Mouse (Mus musculus) v-Abl transformed pro-B cells (cell line): Measurements from ENCODE around the gene Lrtm2.

Experiments used
- in situ Hi-C, 2 experiments: fragments of 400-800 bp; cut with MboI; formaldehyde crosslinking; loops; one replicate each; pipeline ENCODE4 v1.15.1; 2025; ENCODE audit not compliant: unreplicated experiment in 2 of 2

Gene Lrtm2

GRCm38 (mm10) chr6:119312381-119312780 lies 18.2 kb downstream of the Lrtm2 start:
- in situ Hi-C loops = no loop called here

GRCm38 (mm10) chr6:119310176-119310575 lies 20.4 kb downstream of the Lrtm2 start:
- in situ Hi-C loops = no loop called here

- in situ Hi-C loops = no loop called here
These were observed 22.6 kb downstream of the Lrtm2 start for GRCm38 (mm10) chr6:119307867-119308413.

DNA sequence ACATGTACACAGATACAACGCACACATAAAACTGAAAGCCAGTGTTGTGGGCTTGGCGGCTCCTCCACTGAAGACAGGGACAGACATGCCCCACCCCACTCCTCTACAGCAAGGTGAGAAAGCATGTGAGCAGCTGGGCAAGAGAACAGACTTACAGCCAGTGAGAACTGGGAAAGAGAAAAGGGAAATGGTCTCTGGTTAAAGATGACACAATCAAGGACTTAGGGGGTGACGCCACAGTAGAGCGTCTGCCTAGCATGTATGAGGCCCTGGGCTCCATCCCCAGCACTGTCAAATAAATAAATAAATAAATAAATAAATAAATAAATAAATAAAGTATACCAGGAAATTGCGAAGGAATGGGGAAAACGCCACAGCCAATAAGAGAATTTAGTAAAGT lies 27.2 kb downstream of the Lrtm2 start:
- in situ Hi-C loops = no loop called here

GRCm38 (mm10) chr6:119301310-119301709 lies 29.3 kb downstream of the Lrtm2 start:
- in situ Hi-C loops = no loop called here

- in situ Hi-C loops = no loop called here
These were observed 49.8 kb downstream of the Lrtm2 start for GRCm38 (mm10) chr6:119280761-119281160.

DNA sequence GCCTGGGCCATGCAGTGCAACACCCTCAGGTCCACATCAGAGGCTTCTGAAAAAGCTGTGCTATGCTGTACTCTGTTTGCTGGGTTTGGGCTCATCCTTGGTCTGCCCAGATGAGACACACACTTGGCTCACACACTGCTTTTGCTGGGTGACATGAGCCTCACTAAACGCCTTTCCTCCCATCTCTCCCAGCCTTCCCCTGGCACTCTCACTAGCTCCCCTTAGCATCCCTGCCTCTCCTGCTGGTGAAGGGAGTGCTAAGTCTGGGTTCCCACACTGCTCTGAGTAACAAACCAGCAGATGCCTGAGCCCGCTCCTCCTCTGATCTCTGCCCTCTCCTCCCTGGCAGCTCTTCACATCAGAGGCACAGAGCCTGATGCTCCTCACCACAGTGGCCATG lies 53.9 kb downstream of the Lrtm2 start:
- in situ Hi-C loops = no loop called here
